Mouse (Mus musculus) spleen, adult 2 months (tissue): ENCODE measurements around the gene Ppp6r1.

ENCODE experiments used
- CTCF ChIP-seq: fragments of 200-500 bp; IDR thresholded peaks from 2 replicates; pipeline ENCODE4 v1.5.1; 2011; ENCODE audit warnings: mild to moderate bottlenecking, inconsistent platforms; ENCODE audit not compliant: insufficient read depth, insufficient read length, insufficient replicate concordance; ENCODE audit errors: extremely low read depth
- POLR2A ChIP-seq: fragments of 200-500 bp; IDR thresholded peaks from 2 replicates; pipeline ENCODE4 v1.6.1; 2011; ENCODE audit warnings: low read depth, low read length, inconsistent platforms

DNA sequence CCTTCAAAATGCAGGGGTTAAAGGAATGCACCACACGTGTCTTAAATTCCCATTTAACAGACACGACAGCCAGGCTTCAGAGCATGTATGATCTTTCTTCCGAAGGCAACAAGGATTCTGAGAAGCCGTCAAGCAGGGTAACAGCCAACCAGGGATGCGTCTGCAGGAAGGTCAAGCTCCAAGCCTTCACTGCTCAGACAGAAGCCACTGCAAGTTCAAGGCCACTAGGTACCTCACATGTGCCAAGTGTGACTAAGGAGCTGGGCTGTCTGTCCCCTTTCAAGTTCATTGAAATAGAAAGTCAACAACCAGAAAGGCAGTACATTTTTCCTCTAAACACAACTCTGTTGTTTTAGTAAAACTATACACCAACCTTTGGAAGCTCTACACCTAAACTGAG lies 8.1 kb upstream of the Ppp6r1 start:
- TF ChIP-seq CTCF (no peak), POLR2A (no peak)
